Mouse (Mus musculus): ENCODE data around the gene Nek8.

- TF ChIP-seq POLR2A (IDR thresholded peaks at IDR 0.05; ENCODE audit: control insufficient read depth, low read depth, low read length) (no peak), CTCF (IDR thresholded peaks at IDR 0.05; ENCODE audit: control insufficient read depth, insufficient read depth, insufficient replicate concordance, low read depth, low read length) (no peak)
Measured at GRCm38 (mm10) chr11:78210615-78211014, 34.1 kb upstream of the Nek8 start.

Measured in testis, adult 2 months (tissue).